Mouse (Mus musculus) ES-E14 (cell line): ENCODE data around the gene Ccn6.

ENCODE experiments used
- CHD2 ChIP-seq: IDR thresholded peaks from 2 replicates; pipeline ENCODE4 v1.6.1; 2014; ENCODE audit warnings: mild to moderate bottlenecking, low read depth, low read length, inconsistent platforms
- HCFC1 ChIP-seq: IDR thresholded peaks from 2 replicates; pipeline ENCODE4 v1.6.1; 2012; ENCODE audit warnings: low read length, inconsistent platforms, borderline replicate concordance; ENCODE audit not compliant: insufficient read depth
- MAFK ChIP-seq: IDR thresholded peaks from 2 replicates; pipeline ENCODE4 v1.6.1; 2014; ENCODE audit warnings: mild to moderate bottlenecking, low read depth, low read length, inconsistent platforms; ENCODE audit not compliant: insufficient read depth

DNA sequence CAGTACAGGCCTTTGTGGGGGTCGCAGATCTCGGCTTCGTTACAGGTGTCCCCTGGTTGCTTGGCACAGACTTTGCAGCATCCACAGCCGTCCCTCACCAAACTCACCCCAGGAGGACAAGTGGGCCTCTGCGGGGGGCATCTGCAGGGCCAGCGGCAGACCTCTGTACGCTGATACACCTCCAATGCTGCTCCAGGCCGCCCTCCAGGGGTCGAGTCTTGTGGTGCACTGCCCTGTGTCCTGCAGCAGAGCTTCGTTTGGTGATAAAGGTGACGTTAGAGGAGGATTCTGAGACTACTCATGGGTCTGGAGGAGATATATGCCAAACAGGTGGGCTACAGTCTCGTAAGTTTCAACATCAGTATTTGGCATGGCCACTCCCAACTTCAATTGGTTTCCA is 5.3 kb downstream of the Ccn6 start:
- TF ChIP-seq HCFC1 (no peak), MAFK (no peak), CHD2 (no peak)
